Mouse (Mus musculus) CD4-positive helper T cell, adult 2 months (primary cell): ENCODE data around the gene Ace.
"Not testable (repeated sequence)": the region's sequence is repeated elsewhere in the genome, so short reads cannot be mapped to it uniquely, and the experiment has no call there.

Experiments
- DNase-seq: peaks from one replicate; pipeline ENCODE4 v3.0.0-alpha.2; 2012; ENCODE audit warnings: low read depth, missing footprints, low spot score

Gene Ace

GRCm38 (mm10) chr11:105994375-105994774 lies 26.6 kb downstream of the Ace start, which contains the start of gene Ace3:
Ace3 (plus strand) TSS chr11:105994675.
- DNase-seq, result no peak

- DNase-seq, result no peak
Observed at GRCm38 (mm10) chr11:106000062-106000461, 32.3 kb downstream of the Ace start.

GRCm38 (mm10) chr11:106001718-106002117 lies 34.0 kb downstream of the Ace start:
- peak; percentile 63 for DNase-seq

GRCm38 (mm10) chr11:106004576-106004975 lies 36.8 kb downstream of the Ace start:
- no peak for DNase-seq

GRCm38 (mm10) chr11:106005970-106006369 lies 38.2 kb downstream of the Ace start:
- DNase-seq, result no peak

- DNase-seq, result peak; percentile 73
Observed at GRCm38 (mm10) chr11:106007821-106008220, 40.1 kb downstream of the Ace start, which contains the start of gene Kcnh6. Kcnh6 (plus strand) TSS chr11:106008124.

- DNase-seq, result no peak
Observed at GRCm38 (mm10) chr11:106012711-106013110, 45.0 kb downstream of the Ace start.

GRCm38 (mm10) chr11:106013556-106014225 lies 45.9 kb downstream of the Ace start:
- no peak for DNase-seq

- no peak for DNase-seq
Observed at GRCm38 (mm10) chr11:106016440-106016839, 48.7 kb downstream of the Ace start.

- DNase-seq, result peak; percentile 39
Observed at GRCm38 (mm10) chr11:106020051-106020763, 52.5 kb downstream of the Ace start.

GRCm38 (mm10) chr11:106025774-106026173 lies 58.0 kb downstream of the Ace start:
- DNase-seq, result no peak

GRCm38 (mm10) chr11:106026465-106027151 lies 58.9 kb downstream of the Ace start:
- DNase-seq, result peak; percentile 84

GRCm38 (mm10) chr11:106027607-106028006 lies 59.9 kb downstream of the Ace start:
- no peak for DNase-seq

- not testable (repeated sequence) for DNase-seq
Observed at GRCm38 (mm10) chr11:106032074-106032473, 64.3 kb downstream of the Ace start.

GRCm38 (mm10) chr11:106033491-106033919 lies 65.8 kb downstream of the Ace start:
- DNase-seq, result peak; percentile 92

- DNase-seq, result no peak
Observed at GRCm38 (mm10) chr11:106034986-106035385, 67.2 kb downstream of the Ace start.

- peak; percentile 97 for DNase-seq
Observed at GRCm38 (mm10) chr11:106036548-106037417, 69.0 kb downstream of the Ace start, which contains the start of gene Dcaf7. Dcaf7 (plus strand) TSS chr11:106036872.

- DNase-seq, result peak; percentile 34
Observed at GRCm38 (mm10) chr11:106037418-106037751, 69.6 kb downstream of the Ace start.
